Mouse (Mus musculus): ENCODE measurements around the gene Plcd3. TPM values are rescaled to one million over a fixed set of nuclear protein-coding genes. Genes with fewer than 3 reads are reported as not detected.

Gene Plcd3
- polyA plus RNA-seq (2015; fragmentation: Nextera tagmentation; extraction: Ambion mirVana), result 5.7 TPM in 2 replicates

DNA sequence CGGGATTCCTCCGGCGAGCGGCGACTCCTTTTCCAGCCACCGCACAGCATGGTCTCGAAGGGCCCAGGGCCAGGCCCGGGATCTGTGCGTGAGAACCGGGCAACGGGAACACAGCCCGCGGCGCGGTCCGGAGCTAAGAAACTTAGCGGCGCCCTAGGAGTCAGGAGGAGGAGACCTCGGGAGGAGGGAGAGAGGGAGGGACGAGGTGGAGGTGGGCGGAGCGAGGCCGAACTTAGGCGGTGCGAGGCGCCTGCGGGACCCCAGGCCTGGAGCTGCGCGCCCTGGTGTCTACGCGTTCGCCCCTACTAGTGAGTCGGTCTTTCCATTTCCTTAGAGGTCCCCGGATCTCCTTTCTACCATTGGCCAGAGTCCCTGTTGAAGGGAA lies at the start of gene Plcd3, which contains the start of gene Acbd4:
TSS of gene Plcd3 (minus strand) at position 178 of the 385 bp plus-strand sequence.
TSS of gene Acbd4 (plus strand) at position 202 of the 385 bp plus-strand sequence.

DNA sequence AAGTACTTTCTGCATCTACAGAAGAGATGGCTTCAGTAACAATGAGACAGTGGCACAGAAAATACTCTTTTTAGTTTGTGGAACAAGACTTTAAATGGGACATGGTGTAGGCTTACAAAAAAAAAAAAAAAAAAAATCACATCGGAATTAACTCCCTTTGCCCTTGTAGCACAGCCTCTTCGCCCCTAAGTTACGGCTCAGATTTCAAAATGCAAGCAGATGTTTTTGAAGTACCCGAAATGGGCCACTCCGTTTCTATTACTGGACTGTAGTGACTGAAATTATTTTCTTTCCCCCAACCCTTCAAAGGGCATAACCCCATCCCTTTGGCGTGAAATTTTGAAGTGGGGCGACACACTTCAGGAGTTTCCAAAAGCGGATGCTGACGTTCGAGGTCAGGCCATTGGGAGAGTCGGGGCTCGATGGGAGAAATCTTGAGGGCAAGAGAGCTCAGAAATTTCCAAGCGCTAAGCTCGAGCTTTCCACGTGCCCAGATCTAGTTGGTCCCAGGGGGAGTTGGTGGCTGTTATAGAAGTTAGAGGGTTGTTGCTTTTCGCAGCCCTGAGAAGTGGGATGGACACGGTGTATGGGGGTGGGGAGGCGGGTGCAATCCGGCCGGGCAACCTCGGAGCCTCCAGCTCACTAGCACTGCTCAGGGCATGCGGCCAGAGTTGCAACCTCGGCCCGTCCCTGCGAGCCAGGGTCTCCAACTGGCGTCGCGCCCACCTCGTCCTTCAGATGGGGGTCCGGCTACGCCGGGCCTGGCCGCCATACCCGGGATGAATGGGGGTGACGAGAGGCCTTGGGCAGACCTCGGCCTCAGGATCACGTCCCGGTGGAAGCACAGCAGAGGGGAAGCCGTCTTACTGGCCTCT lies 30.5 kb upstream of the Plcd3 start, which contains the start of gene Hexim2:
TSS of gene Hexim2 (plus strand) at position 729 of the 875 bp plus-strand sequence.

GRCm38 (mm10) chr11:103116008-103116818 lies 14.8 kb upstream of the Plcd3 start, which contains the start of gene Hexim1:
Hexim1 (plus strand) TSS chr11:103116231.

GRCm38 (mm10) chr11:103028176-103028891 lies 73.1 kb downstream of the Plcd3 start, which contains the start of the genes Nmt1 and Dcakd:
Nmt1 (plus strand) TSS chr11:103028190.
Dcakd (minus strand) TSS chr11:103028333.

Other genes with a start within 250 kb of the Plcd3 start
- gene Eftud2, start 220.7 kb downstream of the Plcd3 start, polyA plus RNA-seq (2015; fragmentation: Nextera tagmentation; extraction: Ambion mirVana), result 70.1 and 74.0 TPM in 2 replicates
- 0.77 and 0.99 TPM in 2 replicates for gene Ccdc103, start 220.5 kb downstream of the Plcd3 start, polyA plus RNA-seq (2015; fragmentation: Nextera tagmentation; extraction: Ambion mirVana)
- not detected in 2 replicates for gene Fam187a, start 216.5 kb downstream of the Plcd3 start, polyA plus RNA-seq (2015; fragmentation: Nextera tagmentation; extraction: Ambion mirVana)
- 0.19 and 0.33 TPM in 2 replicates for gene Gfap, start 200.7 kb downstream of the Plcd3 start, polyA plus RNA-seq (2015; fragmentation: Nextera tagmentation; extraction: Ambion mirVana)
- gene Kif18b, start 176.5 kb downstream of the Plcd3 start, polyA plus RNA-seq (2015; fragmentation: Nextera tagmentation; extraction: Ambion mirVana), result 1.5 and 2.1 TPM in 2 replicates
- gene C1ql1, start 155.0 kb downstream of the Plcd3 start, polyA plus RNA-seq (2015; fragmentation: Nextera tagmentation; extraction: Ambion mirVana), result 0.67 and 1.1 TPM in 2 replicates
- gene Nmt1, start 73.5 kb downstream of the Plcd3 start, polyA plus RNA-seq (2015; fragmentation: Nextera tagmentation; extraction: Ambion mirVana), result 47.9 and 49.5 TPM in 2 replicates
- gene Dcakd, start 73.3 kb downstream of the Plcd3 start, polyA plus RNA-seq (2015; fragmentation: Nextera tagmentation; extraction: Ambion mirVana), result 56.8 and 60.1 TPM in 2 replicates
- 41.3 and 42.1 TPM in 2 replicates for gene Acbd4, start within 50 bp of the Plcd3 start, polyA plus RNA-seq (2015; fragmentation: Nextera tagmentation; extraction: Ambion mirVana)
- gene Hexim1, start 14.6 kb upstream of the Plcd3 start, polyA plus RNA-seq (2015; fragmentation: Nextera tagmentation; extraction: Ambion mirVana), result 3.0 and 3.5 TPM in 2 replicates
- 3.6 and 4.6 TPM in 2 replicates for gene Hexim2, start 30.8 kb upstream of the Plcd3 start, polyA plus RNA-seq (2015; fragmentation: Nextera tagmentation; extraction: Ambion mirVana)
- gene Fmnl1, start 69.4 kb upstream of the Plcd3 start, polyA plus RNA-seq (2015; fragmentation: Nextera tagmentation; extraction: Ambion mirVana), result 1.3 and 3.3 TPM in 2 replicates
- 1.4 and 1.6 TPM in 2 replicates for gene 1700023F06Rik, start 106.9 kb upstream of the Plcd3 start, polyA plus RNA-seq (2015; fragmentation: Nextera tagmentation; extraction: Ambion mirVana)
- not detected in 2 replicates for gene Spata32, start 116.8 kb upstream of the Plcd3 start, polyA plus RNA-seq (2015; fragmentation: Nextera tagmentation; extraction: Ambion mirVana)
- 3.5 and 3.6 TPM in 2 replicates for gene Map3k14, start 165.8 kb upstream of the Plcd3 start, polyA plus RNA-seq (2015; fragmentation: Nextera tagmentation; extraction: Ambion mirVana)

Measured in urinary bladder, postnatal 0 days (tissue).